Mouse (Mus musculus) heart, embryonic 10.5 days (tissue): ENCODE data around the gene Zfp931. TPM values are rescaled to one million over a fixed set of nuclear protein-coding genes. Genes with fewer than 3 reads are reported as not detected.
"Not testable (repeated sequence)": the region's sequence is repeated elsewhere in the genome, so short reads cannot be mapped to it uniquely, and the experiment has no call there.

Experiments
- DNase-seq: peaks from one replicate; pipeline ENCODE4 v3.0.0-alpha.2; 2017; ENCODE audit warnings: low spot score
- H3K27ac ChIP-seq: fragments of 300-500 bp; sonication (generic); 2 replicates; pipeline ENCODE4 v1.5.1; 2016; ENCODE audit warnings: mild to moderate bottlenecking
- H3K27me3 ChIP-seq: fragments of 300-500 bp; sonication (generic); 2 replicates; pipeline ENCODE4 v1.6.1; 2016; ENCODE audit warnings: mild to moderate bottlenecking; ENCODE audit not compliant: poor library complexity, insufficient read depth, severe bottlenecking
- H3K36me3 ChIP-seq: fragments of 300-500 bp; sonication (generic); 2 replicates; pipeline ENCODE4 v1.6.1; 2016; ENCODE audit warnings: mild to moderate bottlenecking, moderate library complexity
- H3K4me1 ChIP-seq: fragments of 300-500 bp; sonication (generic); 2 replicates; pipeline ENCODE4 v1.6.1; 2016; ENCODE audit warnings: mild to moderate bottlenecking
- H3K4me3 ChIP-seq: fragments of 300-500 bp; sonication (generic); 2 replicates; pipeline ENCODE4 v1.5.1; 2016; ENCODE audit warnings: mild to moderate bottlenecking, moderate library complexity
- H3K9me3 ChIP-seq: fragments of 300-500 bp; sonication (generic); 2 replicates; pipeline ENCODE4 v1.6.1; 2016; ENCODE audit warnings: mild to moderate bottlenecking, moderate library complexity
- WGBS: fragments of 180-500 bp; shearing (Covaris S2); methylation state at CpG from one replicate; pipeline ENCODE4 v1.1.7; 2016; 5-methylcytosine and 5-hydroxymethylcytosine counted together
- polyA plus RNA-seq: library from polyadenylated mRNA; unstranded; fragments of >200 nt; fragmentation: Nextera tagmentation; extraction: Ambion mirVana; gene quantifications from 2 replicates; pipeline ENCODE4 v1.2.1, GENCODE M21; 2016

The Zfp931 gene
- polyA plus RNA-seq = 15.8 and 16.1 TPM in 2 replicates

- peak within 1 kb of the TSS; percentile 55 for H3K4me3 ChIP-seq
- H3K27me3 ChIP-seq, H3K27ac ChIP-seq, H3K9me3 ChIP-seq, DNase-seq, H3K36me3 ChIP-seq, H3K4me1 ChIP-seq: not testable (repeated sequence)
- WGBS = 0% methylated on average over 9 of the region's 14 CpGs
These were observed at the start of gene Zfp931 for GRCm38 (mm10) chr2:178078166-178078717. Gene Zfp931 (minus strand): TSS chr2:178078476.

- Histone ChIP-seq H3K4me3 (no peak overlapping the region), H3K27me3 (peaks cover 24% of the 10 kb centered on the region), H3K27ac (no peak overlapping the region), H3K4me1 (no peaks in the 10 kb centered on the region; the same call in 1 of the 2 replicates), H3K9me3 (no peaks in the 10 kb centered on the region), H3K36me3 (no peaks in the 10 kb centered on the region)
- 85% methylated on average over 7 of the region's 7 CpGs for WGBS
- DNase-seq = peak; percentile 59
These were observed 48.0 kb upstream of the Zfp931 start for GRCm38 (mm10) chr2:178126041-178126820.

- Histone ChIP-seq H3K9me3 (no peaks in the 10 kb centered on the region), H3K4me1 (no peaks in the 10 kb centered on the region; the same call in 1 of the 2 replicates), H3K27ac (no peak overlapping the region), H3K4me3 (no peak overlapping the region), H3K36me3 (no peaks in the 10 kb centered on the region), H3K27me3 (peaks cover 30% of the 10 kb centered on the region)
- 73% methylated on average over 8 of the region's 8 CpGs for WGBS
- peak; percentile 55 for DNase-seq
These were observed 47.2 kb upstream of the Zfp931 start for GRCm38 (mm10) chr2:178125427-178125826.

- Histone ChIP-seq H3K4me1 (peaks cover 13% of the 10 kb centered on the region), H3K27me3 (peaks cover 49% of the 10 kb centered on the region), H3K36me3 (no peaks in the 10 kb centered on the region), H3K27ac (no peak overlapping the region), H3K9me3 (no peaks in the 10 kb centered on the region), H3K4me3 (no peak overlapping the region)
- peak; percentile 69 for DNase-seq
- WGBS = 69% methylated on average over 15 of the region's 15 CpGs
These were observed 45.2 kb upstream of the Zfp931 start for GRCm38 (mm10) chr2:178123466-178123865.

GRCm38 (mm10) chr2:178121946-178122665, 43.8 kb upstream of the Zfp931 start:
- H3K27me3 ChIP-seq = peaks cover 62% of the 10 kb centered on the region

GRCm38 (mm10) chr2:178121375-178121688, 43.1 kb upstream of the Zfp931 start:
- Histone ChIP-seq H3K9me3 (no peaks in the 10 kb centered on the region), H3K4me1 (peaks cover 16% of the 10 kb centered on the region), H3K36me3 (no peaks in the 10 kb centered on the region), H3K27ac (no peak overlapping the region), H3K27me3 (peaks cover 65% of the 10 kb centered on the region), H3K4me3 (no peak overlapping the region)
- WGBS = 45% methylated on average over 2 of the region's 2 CpGs
- peak; percentile 64 for DNase-seq

More at GRCm38 (mm10) chr2:178121946-178122665, 43.8 kb upstream of the Zfp931 start:
- H3K27ac ChIP-seq = no peak overlapping the region
- H3K4me3 ChIP-seq = no peak overlapping the region
- WGBS = 51% methylated on average over 4 of the region's 4 CpGs
- H3K4me1 ChIP-seq = peaks cover 16% of the 10 kb centered on the region
- peak; percentile 57 for DNase-seq
- H3K36me3 ChIP-seq = no peaks in the 10 kb centered on the region
- H3K9me3 ChIP-seq = no peaks in the 10 kb centered on the region

GRCm38 (mm10) chr2:178120651-178121374, 42.5 kb upstream of the Zfp931 start:
- H3K9me3 ChIP-seq = no peaks in the 10 kb centered on the region
- no peak overlapping the region for H3K4me3 ChIP-seq
- DNase-seq = peak; percentile 72
- WGBS = 85% methylated on average over 8 of the region's 8 CpGs
- H3K27ac ChIP-seq = no peak overlapping the region
- no peaks in the 10 kb centered on the region for H3K36me3 ChIP-seq
- peaks cover 65% of the 10 kb centered on the region for H3K27me3 ChIP-seq
- H3K4me1 ChIP-seq = peaks cover 16% of the 10 kb centered on the region

GRCm38 (mm10) chr2:178120356-178120645, 42.0 kb upstream of the Zfp931 start:
- H3K27ac ChIP-seq = no peak overlapping the region

GRCm38 (mm10) chr2:178119561-178120355, 41.5 kb upstream of the Zfp931 start:
- Histone ChIP-seq H3K27ac (no peak overlapping the region), H3K9me3 (no peaks in the 10 kb centered on the region), H3K4me3 (peak overlapping the region; percentile 64), H3K36me3 (no peaks in the 10 kb centered on the region), H3K27me3 (peaks cover 60% of the 10 kb centered on the region), H3K4me1 (peaks cover 16% of the 10 kb centered on the region)
- WGBS = 18% methylated on average over 19 of the region's 19 CpGs
- DNase-seq = peak; percentile 65

More at GRCm38 (mm10) chr2:178120356-178120645, 42.0 kb upstream of the Zfp931 start:
- H3K27me3 ChIP-seq = peaks cover 62% of the 10 kb centered on the region
- no peaks in the 10 kb centered on the region for H3K9me3 ChIP-seq
- H3K4me3 ChIP-seq = no peak overlapping the region
- peaks cover 16% of the 10 kb centered on the region for H3K4me1 ChIP-seq
- no peak for DNase-seq
- no peaks in the 10 kb centered on the region for H3K36me3 ChIP-seq

GRCm38 (mm10) chr2:178118801-178119560, 40.7 kb upstream of the Zfp931 start, which contains the start of gene Phactr3:
Gene Phactr3 (plus strand): TSS chr2:178118975.
- Histone ChIP-seq H3K36me3 (no peaks in the 10 kb centered on the region), H3K4me3 (peak within 1 kb of the TSS; percentile 64), H3K27me3 (peaks cover 57% of the 10 kb centered on the region), H3K9me3 (no peaks in the 10 kb centered on the region), H3K4me1 (peaks cover 16% of the 10 kb centered on the region), H3K27ac (peak within 1 kb of the TSS; percentile 52)
- peak; percentile 74 for DNase-seq
- WGBS = 1% methylated on average over 45 of the region's 45 CpGs

- H3K4me1 ChIP-seq = peaks cover 16% of the 10 kb centered on the region
- H3K27ac ChIP-seq = no peak overlapping the region
- H3K27me3 ChIP-seq = peaks cover 48% of the 10 kb centered on the region
- DNase-seq = peak; percentile 71
- no peaks in the 10 kb centered on the region for H3K9me3 ChIP-seq
- H3K36me3 ChIP-seq = no peaks in the 10 kb centered on the region
- no peak overlapping the region for H3K4me3 ChIP-seq
- WGBS = 24% methylated on average over 12 of the region's 12 CpGs
These were observed 39.7 kb upstream of the Zfp931 start for GRCm38 (mm10) chr2:178117946-178118345.
